Mouse (Mus musculus) lung, embryonic 15.5 days (tissue): ENCODE measurements at regions not wholly inside any gene's neighbourhood (a gene's known extent, or its start where the extent isn't known, plus 50 kb on each side); places are given as distances from the start of the nearest gene placed in this dataset.

Source experiments
- ATAC-seq: fragments of 200-750 bp; cut with Nextera tagmentation; 2 replicates; pipeline ENCODE4 v1.8.0; 2017; ENCODE audit warnings: moderate number of reproducible peaks, borderline replicate concordance; ENCODE audit not compliant: low FRiP score, low TSS enrichment; ENCODE audit errors: extremely low read depth
- H3K27ac ChIP-seq: fragments of 300-500 bp; sonication (generic); 2 replicates; pipeline ENCODE4 v1.5.1; 2015; ENCODE audit warnings: moderate library complexity, mild to moderate bottlenecking, inconsistent platforms
- H3K27me3 ChIP-seq: fragments of 300-500 bp; sonication (generic); 2 replicates; pipeline ENCODE4 v1.6.1; 2015; ENCODE audit warnings: inconsistent platforms
- H3K36me3 ChIP-seq: fragments of 300-500 bp; sonication (generic); 2 replicates; pipeline ENCODE4 v1.6.1; 2015; ENCODE audit warnings: inconsistent platforms
- H3K4me1 ChIP-seq: fragments of 300-500 bp; sonication (generic); 2 replicates; pipeline ENCODE4 v1.6.1; 2015; ENCODE audit warnings: inconsistent platforms
- H3K4me2 ChIP-seq: fragments of 300-500 bp; sonication (generic); 2 replicates; pipeline ENCODE4 v1.6.1; 2015; ENCODE audit warnings: inconsistent platforms, mild to moderate bottlenecking, moderate library complexity
- H3K4me3 ChIP-seq: fragments of 300-500 bp; sonication (generic); 2 replicates; pipeline ENCODE4 v1.5.1; 2015; ENCODE audit warnings: mild to moderate bottlenecking, inconsistent platforms
- H3K9ac ChIP-seq: fragments of 300-500 bp; sonication (generic); 2 replicates; pipeline ENCODE4 v1.6.1; 2015; ENCODE audit warnings: inconsistent platforms
- H3K9me3 ChIP-seq: fragments of 300-500 bp; sonication (generic); 2 replicates; pipeline ENCODE4 v1.6.1; 2016; ENCODE audit warnings: inconsistent platforms
- WGBS: fragments of 180-500 bp; shearing (Covaris S2); methylation state at CpG from one replicate; pipeline ENCODE4 v1.1.7; 2015; 5-methylcytosine and 5-hydroxymethylcytosine counted together

DNA sequence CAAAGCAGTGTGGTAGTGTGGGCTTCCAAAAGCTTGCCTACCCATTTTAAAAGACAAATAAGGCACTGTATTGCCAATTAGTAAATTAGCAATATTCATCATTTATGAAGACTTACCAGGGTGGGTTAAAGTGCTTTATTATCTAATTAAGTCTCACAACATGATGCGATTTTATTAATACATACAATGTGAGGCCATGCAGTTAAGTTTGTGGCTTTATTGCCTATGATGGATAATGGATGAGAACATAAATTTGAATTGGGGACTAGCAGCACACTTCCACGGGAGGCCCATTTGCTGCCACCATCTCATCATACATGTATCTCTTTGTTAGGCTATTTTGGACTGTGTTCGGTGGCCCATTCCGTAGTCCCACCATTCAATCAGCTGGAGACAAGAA, 250.6 kb upstream of the Arglu1 start:
- H3K9me3 ChIP-seq = no peaks in the 10 kb centered on the region

DNA sequence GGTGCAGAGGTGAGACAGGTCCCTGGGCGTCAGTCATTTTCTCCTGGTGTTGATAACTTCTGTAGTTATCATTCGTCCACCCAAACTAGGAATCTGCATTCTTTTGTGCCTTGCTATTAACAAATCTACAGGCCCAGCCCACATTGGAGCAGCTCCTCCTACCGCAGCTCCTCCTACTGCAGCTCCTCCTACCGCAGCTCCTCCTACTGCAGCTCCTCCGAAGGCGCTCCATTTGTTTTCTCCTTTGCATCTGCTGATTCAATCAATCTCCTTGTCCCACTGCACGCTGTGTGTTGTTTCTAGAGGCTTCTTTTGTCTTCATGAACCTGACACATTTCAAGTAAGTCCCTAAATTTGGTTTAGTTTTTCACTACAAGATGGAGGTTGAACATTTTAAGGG, 248.2 kb upstream of the Arglu1 start:
- no peak for ATAC-seq
- no peak overlapping the region for H3K27ac ChIP-seq
- no peaks in the 10 kb centered on the region for H3K9me3 ChIP-seq
- H3K9ac ChIP-seq = no peak overlapping the region
- no peaks in the 10 kb centered on the region for H3K27me3 ChIP-seq
- 81% methylated on average over 7 of the region's 7 CpGs for WGBS
- H3K4me1 ChIP-seq = no peaks in the 10 kb centered on the region
- no peaks in the 10 kb centered on the region for H3K36me3 ChIP-seq
- H3K4me2 ChIP-seq = no peak overlapping the region
- no peak overlapping the region for H3K4me3 ChIP-seq

More for the DNA sequence above, 250.6 kb upstream of the Arglu1 start:
- WGBS = 87% methylated on average over 4 of the region's 4 CpGs
- Histone ChIP-seq H3K4me2 (no peak overlapping the region), H3K4me1 (no peaks in the 10 kb centered on the region), H3K9ac (no peak overlapping the region), H3K4me3 (no peak overlapping the region), H3K36me3 (no peaks in the 10 kb centered on the region), H3K27me3 (no peaks in the 10 kb centered on the region), H3K27ac (no peak overlapping the region)
- ATAC-seq = no peak

DNA sequence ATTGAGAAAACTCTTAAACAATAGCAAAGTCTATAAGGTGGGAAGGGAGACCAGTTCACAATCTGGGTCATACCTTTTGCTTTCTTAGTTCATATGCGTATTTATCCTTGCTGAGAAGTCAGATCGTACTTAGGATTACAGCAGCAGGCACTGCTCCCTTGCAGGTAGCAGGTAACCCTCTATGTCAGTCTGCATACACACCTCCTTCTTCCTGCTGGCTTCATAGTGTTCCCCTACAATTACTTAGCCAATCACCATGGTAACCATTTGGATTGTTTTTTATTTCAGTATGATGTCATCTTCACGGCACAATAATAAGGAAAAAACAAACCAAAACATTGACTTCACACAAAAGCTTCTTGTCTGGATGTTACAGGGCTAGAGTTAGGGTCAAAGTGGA, 242.1 kb upstream of the Arglu1 start:
- no peak for ATAC-seq
- WGBS = 67% methylated on average over 3 of the region's 3 CpGs
- no peak overlapping the region for H3K4me2 ChIP-seq
- H3K36me3 ChIP-seq = no peaks in the 10 kb centered on the region
- no peak overlapping the region for H3K4me3 ChIP-seq
- no peaks in the 10 kb centered on the region for H3K27me3 ChIP-seq
- H3K9ac ChIP-seq = no peak overlapping the region
- no peak overlapping the region for H3K27ac ChIP-seq
- H3K9me3 ChIP-seq = no peaks in the 10 kb centered on the region
- no peaks in the 10 kb centered on the region for H3K4me1 ChIP-seq

DNA sequence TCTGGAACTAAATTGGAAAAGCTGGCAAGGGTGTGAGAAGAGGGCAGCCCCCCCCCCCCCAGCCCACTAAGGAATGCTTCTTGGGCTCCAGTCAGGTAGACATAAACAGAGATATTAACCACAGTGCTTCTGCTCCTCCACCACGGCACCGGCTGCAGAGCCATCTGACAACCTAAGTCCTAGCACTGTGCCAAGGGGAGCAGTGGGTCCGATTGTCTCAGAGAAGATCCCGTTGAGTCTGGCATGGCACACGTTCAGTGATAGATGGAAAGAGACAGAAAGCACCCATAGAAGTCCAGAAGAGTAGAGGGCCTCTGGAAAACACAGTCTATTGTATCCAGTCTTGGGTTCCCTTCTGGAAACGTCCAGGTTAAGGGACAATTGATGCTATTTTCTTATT, 241.4 kb upstream of the Arglu1 start:
- no peak overlapping the region for H3K4me3 ChIP-seq
- H3K36me3 ChIP-seq = no peaks in the 10 kb centered on the region
- H3K27me3 ChIP-seq = no peaks in the 10 kb centered on the region
- H3K27ac ChIP-seq = no peak overlapping the region
- no peaks in the 10 kb centered on the region for H3K4me1 ChIP-seq
- 59% methylated on average over 6 of the region's 6 CpGs for WGBS
- no peaks in the 10 kb centered on the region for H3K9me3 ChIP-seq
- ATAC-seq = no peak
- H3K9ac ChIP-seq = no peak overlapping the region
- H3K4me2 ChIP-seq = no peak overlapping the region

DNA sequence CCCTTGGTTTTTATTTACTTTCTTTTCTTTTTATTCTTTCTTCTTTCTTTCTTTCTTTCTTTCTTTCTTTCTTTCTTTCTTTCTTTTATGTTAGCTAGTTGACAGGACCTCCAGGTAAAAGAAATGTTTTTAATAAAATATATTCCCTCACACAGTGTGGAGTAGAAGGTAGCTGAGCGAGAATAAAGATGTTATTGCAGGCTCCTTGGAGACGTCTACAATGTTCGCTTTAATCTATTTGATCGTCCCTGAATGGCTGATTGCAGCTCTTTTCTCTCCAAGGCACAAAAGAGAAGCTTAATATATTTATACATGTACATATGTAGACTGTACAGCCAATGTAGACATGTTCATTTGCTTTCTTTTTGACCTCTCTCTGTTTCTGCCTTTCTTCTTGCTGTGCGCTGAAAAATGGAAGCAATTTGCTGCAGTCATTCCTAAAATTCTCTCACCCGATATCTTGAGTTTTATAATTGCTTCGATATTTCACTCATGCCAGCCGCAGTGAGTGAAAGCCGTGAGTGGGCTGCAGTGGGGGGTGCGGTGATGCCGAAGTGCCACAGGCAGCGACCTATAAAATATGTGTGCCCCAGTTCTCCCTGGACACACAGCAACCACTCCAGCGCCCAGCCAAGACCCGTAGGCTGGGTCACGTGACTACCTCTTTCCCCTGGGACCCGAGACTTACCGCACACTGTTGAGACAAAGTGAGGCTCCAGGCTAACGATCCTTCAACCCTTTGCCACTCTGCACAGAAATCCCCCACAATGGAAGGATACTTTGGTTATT, 237.9 kb upstream of the Arglu1 start:
- WGBS = 82% methylated on average over 18 of the region's 18 CpGs
- H3K9me3 ChIP-seq = no peaks in the 10 kb centered on the region
- no peak for ATAC-seq

DNA sequence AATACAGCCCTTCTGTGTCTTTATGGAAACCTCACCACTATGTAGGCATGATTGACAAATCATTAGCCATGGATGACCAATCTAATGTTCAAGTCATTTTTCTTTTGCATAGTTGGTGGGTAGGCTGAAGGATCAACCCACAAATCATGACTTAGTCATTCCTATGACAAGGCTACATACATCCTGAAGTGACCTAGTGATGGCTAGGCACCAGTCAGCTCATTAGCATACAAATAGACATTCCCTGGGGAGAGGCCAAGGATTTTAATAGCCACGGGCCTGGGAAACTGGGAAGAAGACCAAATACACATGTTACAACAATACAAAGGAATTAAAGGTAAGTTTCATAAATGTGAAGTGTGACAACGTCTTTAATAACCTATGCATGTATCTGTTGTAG, 231.1 kb upstream of the Arglu1 start:
- no peak for ATAC-seq
- Histone ChIP-seq H3K9me3 (no peaks in the 10 kb centered on the region), H3K36me3 (no peaks in the 10 kb centered on the region), H3K4me1 (no peaks in the 10 kb centered on the region), H3K4me3 (no peak overlapping the region), H3K27ac (no peak overlapping the region), H3K27me3 (no peaks in the 10 kb centered on the region), H3K4me2 (no peak overlapping the region), H3K9ac (no peak overlapping the region)
- WGBS = 67% methylated on average over 2 of the region's 2 CpGs

More for the DNA sequence above, 237.9 kb upstream of the Arglu1 start:
- Histone ChIP-seq H3K27me3 (no peaks in the 10 kb centered on the region), H3K9ac (no peak overlapping the region), H3K4me3 (no peak overlapping the region), H3K4me1 (no peaks in the 10 kb centered on the region), H3K36me3 (no peaks in the 10 kb centered on the region), H3K27ac (no peak overlapping the region), H3K4me2 (no peak overlapping the region)

DNA sequence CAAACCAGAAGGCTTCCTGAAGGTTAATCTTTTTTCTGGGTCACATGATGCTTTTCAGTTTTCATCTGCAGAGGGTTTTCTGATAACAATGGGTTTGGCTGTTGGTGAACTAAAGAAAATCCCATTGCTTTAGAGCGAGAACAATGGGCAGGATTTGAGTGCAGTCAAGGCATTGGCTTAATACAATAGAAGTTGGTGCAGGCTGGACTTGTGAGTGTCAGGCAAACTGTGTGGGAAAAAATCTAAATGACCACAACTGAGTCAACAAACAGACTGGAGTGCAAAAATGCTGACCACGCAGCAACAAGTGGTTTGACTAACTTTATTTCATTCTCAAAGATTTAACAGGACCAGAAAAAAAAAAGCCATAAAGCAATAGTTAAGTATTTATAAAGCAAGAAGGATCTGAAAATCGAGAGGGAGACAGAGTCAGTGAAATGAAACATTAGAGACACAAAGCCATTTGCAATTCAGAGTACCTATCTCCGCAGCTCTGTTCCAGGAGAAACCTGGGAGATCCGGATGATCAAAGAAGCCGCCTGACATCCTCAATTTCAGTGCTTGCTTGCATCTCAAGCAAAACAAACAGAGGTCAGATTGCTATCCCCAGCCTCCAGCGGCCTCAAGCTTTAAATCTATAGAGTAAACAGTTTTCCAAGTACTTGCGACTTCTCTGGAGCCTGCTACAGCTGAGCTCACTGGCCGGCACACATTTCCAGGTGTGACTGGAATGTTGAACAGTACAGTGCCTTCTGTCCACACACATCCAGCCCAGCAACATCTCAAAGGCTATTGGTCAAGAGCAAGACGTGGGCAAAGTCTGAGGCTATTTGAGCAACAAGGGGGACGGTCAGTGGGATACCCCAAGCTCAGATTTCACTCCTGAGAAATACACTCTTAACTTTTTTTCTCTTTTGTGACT, 229.5 kb upstream of the Arglu1 start:
- ATAC-seq = no peak
- Histone ChIP-seq H3K9ac (no peak overlapping the region), H3K4me1 (no peaks in the 10 kb centered on the region), H3K27ac (no peak overlapping the region), H3K27me3 (no peaks in the 10 kb centered on the region), H3K4me2 (no peak overlapping the region), H3K9me3 (no peaks in the 10 kb centered on the region), H3K4me3 (no peak overlapping the region), H3K36me3 (no peaks in the 10 kb centered on the region)
- WGBS = 21% methylated on average over 11 of the region's 11 CpGs

DNA sequence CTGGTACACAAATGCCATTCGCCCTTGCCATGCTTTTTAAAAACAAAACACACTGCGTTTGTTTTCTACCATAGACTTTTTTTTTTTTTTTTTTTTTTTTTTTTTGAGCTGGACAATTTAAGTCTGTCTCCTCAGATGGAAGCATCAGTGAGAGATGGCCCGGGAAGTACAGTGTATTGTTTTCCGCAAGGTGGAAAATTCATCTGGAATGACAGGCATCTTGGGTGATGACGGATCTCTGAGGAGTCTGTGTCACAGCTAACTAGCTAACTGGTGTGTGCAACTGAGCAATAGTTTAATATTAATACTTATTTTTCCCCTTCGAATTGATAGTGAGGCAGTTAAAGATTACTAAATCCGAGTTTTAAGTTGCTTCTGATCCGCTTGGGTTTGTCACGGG, 228.7 kb upstream of the Arglu1 start:
- no peak overlapping the region for H3K9ac ChIP-seq
- H3K4me2 ChIP-seq = no peak overlapping the region
- H3K36me3 ChIP-seq = no peaks in the 10 kb centered on the region
- H3K27me3 ChIP-seq = no peaks in the 10 kb centered on the region
- no peaks in the 10 kb centered on the region for H3K4me1 ChIP-seq
- ATAC-seq = no peak
- 77% methylated on average over 9 of the region's 9 CpGs for WGBS
- no peak overlapping the region for H3K27ac ChIP-seq
- no peaks in the 10 kb centered on the region for H3K9me3 ChIP-seq
- H3K4me3 ChIP-seq = no peak overlapping the region

DNA sequence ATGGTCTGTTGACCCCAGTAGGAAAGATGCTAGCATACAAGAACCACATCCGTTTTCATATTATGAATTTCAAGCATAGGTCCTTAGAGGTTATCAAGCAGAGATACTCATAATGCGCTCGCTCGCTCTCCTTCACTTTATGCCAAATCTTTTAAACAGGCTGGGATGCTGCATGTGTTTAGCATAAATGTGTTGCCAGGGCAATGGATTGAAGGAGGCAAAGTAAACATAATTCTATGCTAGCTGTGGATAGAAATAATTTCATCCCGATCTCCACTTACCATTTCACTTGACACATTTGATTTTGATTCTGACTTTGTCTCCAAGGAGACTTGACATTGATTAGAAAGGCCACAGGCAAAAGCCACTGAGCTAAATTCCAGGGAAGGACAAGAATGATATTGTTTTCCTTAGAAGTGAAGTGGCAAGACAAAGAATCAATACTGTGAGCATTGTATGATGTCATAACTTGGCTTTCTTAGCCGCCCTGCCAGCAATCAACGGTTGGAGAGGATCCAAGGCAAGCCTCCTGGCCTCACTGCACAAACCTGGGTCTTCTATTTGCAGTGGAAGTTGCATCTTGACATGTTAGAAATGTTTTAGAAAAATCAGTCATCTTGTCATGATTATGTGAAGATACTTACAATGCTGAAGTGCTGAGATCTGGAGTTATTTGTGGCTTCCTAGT, 217.3 kb upstream of the Arglu1 start:
- Histone ChIP-seq H3K9ac (no peak overlapping the region), H3K36me3 (no peaks in the 10 kb centered on the region), H3K4me1 (no peaks in the 10 kb centered on the region), H3K4me2 (no peak overlapping the region), H3K9me3 (no peaks in the 10 kb centered on the region), H3K27me3 (no peaks in the 10 kb centered on the region), H3K4me3 (no peak overlapping the region), H3K27ac (no peak overlapping the region)
- 56% methylated on average over 7 of the region's 7 CpGs for WGBS
- no peak for ATAC-seq

DNA sequence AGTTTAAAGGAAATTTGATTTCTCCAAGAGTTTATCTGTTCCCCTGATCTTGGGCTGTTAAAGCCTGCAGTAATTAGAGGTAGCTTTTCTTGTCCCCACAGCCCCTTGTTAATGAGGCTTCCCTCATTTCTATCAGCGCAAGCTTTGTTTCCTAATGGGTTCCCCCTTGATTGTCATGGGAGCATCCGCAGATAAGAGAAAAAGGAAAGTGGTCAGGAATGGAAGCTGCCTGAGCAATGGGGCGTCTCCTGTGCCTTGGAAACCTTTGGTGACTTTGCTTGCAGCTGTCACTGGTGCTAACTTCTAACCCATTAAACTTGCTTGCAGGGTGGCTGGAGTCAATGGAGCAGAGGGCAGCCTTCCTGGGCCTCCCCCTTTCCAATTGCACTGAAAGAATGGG, 202.7 kb upstream of the Arglu1 start:
- H3K36me3 ChIP-seq = no peaks in the 10 kb centered on the region
- no peak overlapping the region for H3K4me3 ChIP-seq
- H3K4me2 ChIP-seq = no peak overlapping the region
- H3K27ac ChIP-seq = no peak overlapping the region
- H3K9me3 ChIP-seq = no peaks in the 10 kb centered on the region
- H3K4me1 ChIP-seq = no peaks in the 10 kb centered on the region
- H3K9ac ChIP-seq = no peak overlapping the region
- WGBS = 48% methylated on average over 3 of the region's 3 CpGs
- ATAC-seq = no peak
- no peaks in the 10 kb centered on the region for H3K27me3 ChIP-seq

DNA sequence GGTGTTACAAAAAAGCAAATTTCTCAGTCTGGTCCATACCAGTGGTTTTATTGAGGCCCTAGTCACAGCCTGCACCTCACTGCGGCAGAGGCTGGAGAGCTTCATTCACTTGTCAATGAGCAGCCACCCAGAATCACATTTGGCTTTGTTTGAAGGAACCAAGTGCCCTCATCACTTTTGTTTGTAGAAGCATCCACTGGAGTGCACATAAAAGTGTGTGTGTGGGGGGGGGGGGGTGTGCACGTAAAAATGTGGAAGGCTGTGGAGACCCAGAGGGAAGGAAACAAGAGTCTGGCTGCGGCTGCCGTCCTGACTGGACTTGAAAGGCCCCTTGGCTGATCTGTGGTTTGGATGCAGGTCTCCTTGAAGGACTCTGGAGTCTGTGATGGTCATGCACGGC, 187.0 kb upstream of the Arglu1 start:
- H3K4me1 ChIP-seq = no peaks in the 10 kb centered on the region; the same call in 1 of the 2 replicates
- ATAC-seq = no peak
- no peaks in the 10 kb centered on the region for H3K36me3 ChIP-seq
- 51% methylated on average over 4 of the region's 5 CpGs for WGBS
- 0 out of 2 replicates have a peak, but pooled peaks cover 7% of the 10 kb centered on the region for H3K27me3 ChIP-seq
- H3K9me3 ChIP-seq = no peaks in the 10 kb centered on the region
- H3K9ac ChIP-seq = no peak overlapping the region
- H3K27ac ChIP-seq = no peak overlapping the region
- no peak overlapping the region for H3K4me2 ChIP-seq
- no peak overlapping the region for H3K4me3 ChIP-seq

DNA sequence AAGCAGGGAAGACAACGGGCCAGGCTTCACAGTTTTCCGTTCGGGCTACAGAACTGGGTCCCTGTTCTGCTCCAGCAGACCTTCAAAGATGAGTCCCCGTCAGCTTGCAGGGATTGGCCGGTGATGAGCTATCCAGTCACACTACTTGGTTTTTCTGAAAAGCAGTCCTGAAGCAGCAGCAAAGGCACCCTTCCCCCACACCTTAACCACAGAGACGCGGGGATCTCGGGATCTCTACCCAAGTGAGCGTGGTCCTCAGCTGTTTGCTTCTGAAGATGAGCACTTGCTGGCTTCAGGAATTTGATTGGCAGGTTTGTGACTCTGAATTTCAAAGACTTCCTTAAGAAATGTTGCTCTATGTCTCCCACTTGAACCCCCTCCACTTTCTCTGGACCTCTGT, 186.6 kb upstream of the Arglu1 start:
- WGBS = 61% methylated on average over 9 of the region's 9 CpGs
- H3K36me3 ChIP-seq = no peaks in the 10 kb centered on the region
- ATAC-seq = no peak
- H3K27me3 ChIP-seq = 0 out of 2 replicates have a peak, but pooled peaks cover 7% of the 10 kb centered on the region
- no peaks in the 10 kb centered on the region for H3K9me3 ChIP-seq
- no peak overlapping the region for H3K4me3 ChIP-seq
- H3K27ac ChIP-seq = no peak overlapping the region
- H3K4me2 ChIP-seq = no peak overlapping the region
- H3K9ac ChIP-seq = no peak overlapping the region
- H3K4me1 ChIP-seq = no peaks in the 10 kb centered on the region; the same call in 1 of the 2 replicates
